Mouse (Mus musculus) heart, postnatal 10 days (tissue): Measurements from ENCODE around the gene Mark4. TPM values are rescaled to one million over a fixed set of nuclear protein-coding genes. Genes with fewer than 3 reads are reported as not detected.

Experiments
- DNase-seq, 2 experiments: peaks; one replicate each; pipeline ENCODE4 v3.0.0; 2021
- intact Hi-C: fragments of 180-260 bp; cut with DNase I; formaldehyde crosslinking; loops from one replicate; pipeline ENCODE4 v1.15.1; 2025
- total RNA-seq, 2 experiments: library from RNA; stranded (reverse); gene quantifications; 2 replicates each; pipeline ENCODE4 v1.2.3; 2021

Mark4 gene
- total RNA-seq, result 10 to 100 TPM; 26.6 to 26.8 TPM

DNA sequence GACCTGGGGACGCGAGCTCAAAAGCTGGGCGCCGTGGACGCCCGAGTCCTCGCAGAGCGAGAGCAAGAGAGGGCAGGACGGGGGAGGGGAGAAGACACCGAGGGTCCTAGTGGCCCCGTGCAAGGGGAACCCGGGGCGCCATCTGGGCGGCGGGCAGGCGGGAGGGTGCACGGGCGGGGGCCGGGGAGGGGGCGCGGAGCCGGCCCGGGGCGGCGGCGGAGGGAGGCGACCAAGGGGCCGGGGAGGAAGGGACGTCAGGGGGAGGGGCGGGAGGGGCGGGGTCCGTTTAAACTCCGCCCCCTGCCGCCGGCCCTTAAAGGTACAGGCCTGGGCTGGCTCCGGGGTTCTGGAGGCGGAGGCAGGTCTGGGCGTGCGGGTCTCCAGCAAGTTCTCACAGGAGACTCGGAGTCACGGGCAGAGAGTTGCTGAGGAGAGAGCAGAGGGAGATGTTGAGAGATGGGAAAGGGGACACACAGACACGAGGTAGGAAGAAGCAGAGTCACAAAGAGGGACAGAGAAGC lies at the start of gene Mark4:
Gene Mark4, minus strand, starts transcription at position 231 of the 521 bp plus-strand sequence.
- peak; percentile 81 to 83 for DNase-seq
- intact Hi-C loops, result loop anchor here (2.0 kb wide), 1 partner anchor 16 kb away; no protein-coding TSS in a partner anchor

DNA sequence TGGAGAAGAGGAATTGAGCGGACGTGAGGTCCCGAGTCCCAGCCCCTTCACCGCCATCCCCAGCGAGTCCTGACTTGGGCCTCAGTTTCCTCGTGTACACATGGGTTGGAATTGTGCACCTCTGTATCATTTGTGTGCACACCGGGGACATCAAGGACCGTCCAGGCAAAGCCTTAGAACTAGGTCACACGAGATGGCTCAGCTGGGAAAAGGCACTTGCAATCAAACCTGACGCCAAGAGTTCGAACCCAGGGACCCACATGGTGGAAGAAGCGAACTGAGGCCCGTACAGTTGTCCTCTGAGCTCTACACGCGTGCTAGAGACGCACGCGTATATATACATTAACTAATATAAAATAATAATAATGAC lies 49.0 kb upstream of the Mark4 start:
- intact Hi-C loops, result loop anchor here (5.0 kb wide), 1 partner anchor 110 kb away; no protein-coding TSS in a partner anchor
- peak in 1 of 2 experiments; percentile 28 for DNase-seq

GRCm38 (mm10) chr7:19506969-19507611 lies 48.5 kb upstream of the Mark4 start:
- intact Hi-C loops, result loop anchor here (5.0 kb wide), 1 partner anchor 110 kb away; no protein-coding TSS in a partner anchor
- peak; percentile 44 to 50 for DNase-seq

DNA sequence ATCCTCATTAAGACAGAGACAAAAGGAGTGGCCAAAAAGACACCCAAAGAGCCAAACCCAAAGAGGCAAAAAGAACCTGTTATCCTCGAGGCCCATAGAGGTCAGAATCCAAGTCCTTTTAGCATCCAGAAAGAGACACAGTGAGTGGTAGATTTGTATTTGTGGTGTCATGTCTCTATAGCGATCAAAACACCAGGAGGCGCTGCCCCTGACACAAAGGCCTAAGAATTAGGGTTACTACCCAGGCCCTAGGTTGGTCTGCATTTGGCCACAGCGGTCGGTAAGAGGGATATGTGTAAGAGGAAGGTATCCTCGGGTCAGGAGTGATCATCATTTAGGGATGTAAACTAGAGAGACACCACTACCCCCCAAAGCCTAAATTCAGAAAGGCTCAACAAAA lies 47.7 kb upstream of the Mark4 start:
- DNase-seq, result no peak
- intact Hi-C loops, result loop anchor here (5.0 kb wide), 1 partner anchor 111 kb away; no protein-coding TSS in a partner anchor

GRCm38 (mm10) chr7:19503481-19504068 lies 45.0 kb upstream of the Mark4 start:
- intact Hi-C loops, result loop anchor here (2.0 kb wide), 1 partner anchor 69 kb away; no protein-coding TSS in a partner anchor
- peak; percentile 55 to 82 for DNase-seq

DNA sequence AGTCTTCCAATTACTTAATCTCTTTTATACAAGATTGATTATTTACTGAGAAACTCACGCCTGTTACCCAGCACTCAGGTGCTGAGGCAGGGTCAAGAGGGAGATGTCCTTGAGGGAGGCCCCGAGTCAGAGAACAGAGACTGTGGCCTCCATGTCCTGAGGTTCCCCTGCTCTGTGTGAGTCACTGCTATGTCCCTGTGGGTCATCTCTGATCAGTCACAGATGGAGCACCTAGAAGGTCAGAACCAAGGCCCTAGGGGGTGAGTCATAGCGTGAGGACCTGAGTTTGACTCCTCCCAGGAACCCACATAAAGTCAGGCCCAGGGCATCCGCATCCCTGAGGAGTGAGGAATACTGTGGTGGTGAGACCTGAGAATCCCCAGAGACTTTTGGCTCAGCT lies 43.0 kb upstream of the Mark4 start:
- intact Hi-C loops, result loop anchor here (2.0 kb wide), 1 partner anchor 71 kb away; no protein-coding TSS in a partner anchor
- DNase-seq, result no peak

- no peak for DNase-seq
- intact Hi-C loops, result no loop called here
These were observed 42.1 kb upstream of the Mark4 start for GRCm38 (mm10) chr7:19500420-19501363.

DNA sequence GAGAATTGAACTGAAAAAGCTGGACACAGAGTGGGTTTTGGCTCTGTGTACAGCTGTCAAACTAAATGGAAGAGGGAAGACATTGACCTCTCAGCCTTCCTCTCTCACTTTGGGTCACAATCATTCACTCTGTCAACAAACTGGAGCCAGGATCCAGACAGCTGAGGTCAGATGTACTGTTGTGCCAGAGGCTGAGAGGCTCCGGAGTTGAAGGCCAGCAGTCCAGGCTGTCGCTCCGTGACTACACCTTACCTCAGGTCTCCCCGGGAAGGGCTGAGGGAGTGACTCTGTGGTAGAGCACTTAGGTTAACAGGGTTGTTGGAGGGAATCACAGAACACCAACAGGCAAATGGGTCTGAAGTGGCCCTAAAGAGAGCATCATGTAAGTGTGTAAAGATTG lies 39.7 kb upstream of the Mark4 start:
- DNase-seq, result no peak
- intact Hi-C loops, result no loop called here

DNA sequence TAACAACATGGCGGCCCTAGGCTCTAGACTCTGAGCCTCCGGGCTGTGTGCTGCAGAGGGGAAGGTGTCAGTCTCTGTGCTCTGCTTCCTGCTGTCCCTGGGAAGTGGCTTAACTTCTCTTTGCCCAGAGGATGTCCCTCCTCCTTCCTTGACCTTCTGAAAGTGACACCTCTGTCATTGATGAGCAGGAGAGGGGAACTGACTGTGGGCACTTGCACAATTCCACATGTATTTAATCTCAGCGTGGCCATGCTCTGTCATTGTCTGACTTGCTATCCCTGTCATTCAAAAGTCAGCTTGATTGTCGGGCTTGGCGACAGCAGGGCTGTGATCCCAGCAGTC lies 37.6 kb upstream of the Mark4 start:
- no peak for DNase-seq
- intact Hi-C loops, result no loop called here

- DNase-seq, result peak; percentile 47 to 56
- intact Hi-C loops, result no loop called here
These were observed 37.0 kb upstream of the Mark4 start for GRCm38 (mm10) chr7:19495521-19496213.

GRCm38 (mm10) chr7:19494751-19495474 lies 36.3 kb upstream of the Mark4 start:
- intact Hi-C loops, result no loop called here
- no peak for DNase-seq

DNA sequence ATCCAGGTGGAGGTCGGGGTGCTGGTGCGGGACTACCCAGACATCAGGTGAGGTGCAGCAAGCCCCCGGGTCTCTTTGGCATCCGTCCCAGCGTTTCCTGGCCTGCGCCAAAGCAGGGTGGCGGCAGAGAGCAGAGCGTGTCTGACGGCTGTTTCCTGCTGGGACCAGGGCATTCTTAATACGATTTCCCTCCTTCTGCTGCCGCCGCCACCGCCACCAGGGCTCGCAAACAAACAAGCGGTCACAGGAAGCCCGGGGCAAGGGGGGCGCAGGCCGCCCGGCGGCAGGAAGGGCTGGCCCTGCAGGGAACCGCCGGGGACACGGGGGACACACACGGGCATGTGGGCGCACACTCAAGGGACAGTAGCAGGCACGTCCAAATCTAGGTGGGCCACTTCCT lies 33.1 kb upstream of the Mark4 start:
- intact Hi-C loops, result no loop called here

GRCm38 (mm10) chr7:19489525-19489924 lies 30.9 kb upstream of the Mark4 start:
- DNase-seq, result no peak
- intact Hi-C loops, result no loop called here

More for the DNA sequence above, 33.1 kb upstream of the Mark4 start:
- DNase-seq, result peak; percentile 44 to 58

DNA sequence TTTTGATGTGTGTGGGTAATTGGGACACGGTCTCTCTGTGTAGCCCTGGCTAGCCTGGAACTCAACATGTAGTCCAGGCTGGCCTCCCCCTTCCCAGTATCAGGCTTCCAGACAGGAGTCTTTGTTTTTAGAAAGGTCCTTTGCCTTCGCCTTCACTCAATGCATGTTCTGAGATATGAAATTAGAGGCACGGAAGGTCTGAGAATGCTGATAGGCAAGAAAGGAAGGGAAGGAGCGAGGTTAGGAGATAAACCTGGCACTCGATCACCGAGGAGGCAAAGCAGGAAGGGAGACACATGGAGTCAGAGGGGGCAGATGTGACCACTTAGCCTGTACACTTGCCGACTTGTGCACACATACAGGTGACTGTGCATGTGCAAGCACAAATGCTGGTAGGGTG lies 27.9 kb upstream of the Mark4 start:
- intact Hi-C loops, result no loop called here
- DNase-seq, result no peak

DNA sequence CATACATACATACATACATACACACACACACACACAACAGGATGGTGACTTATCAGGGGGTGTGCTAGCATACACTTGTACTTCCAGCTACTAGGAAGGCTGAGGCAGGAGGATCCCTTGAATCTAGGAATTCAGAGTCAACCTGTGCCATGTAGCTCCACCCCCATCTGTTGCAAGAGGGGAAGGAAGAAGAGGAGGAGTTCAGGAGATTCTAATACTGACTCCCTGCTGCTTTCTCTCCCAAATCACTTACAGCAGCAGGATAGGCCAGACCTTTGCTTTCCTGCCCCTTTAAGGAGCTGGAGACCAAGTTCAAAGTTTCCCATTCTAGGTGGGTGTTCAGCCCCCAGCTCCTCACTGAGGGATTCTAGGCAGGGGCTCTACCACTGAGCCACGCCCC lies 26.9 kb upstream of the Mark4 start:
- DNase-seq, result no peak
- intact Hi-C loops, result no loop called here

DNA sequence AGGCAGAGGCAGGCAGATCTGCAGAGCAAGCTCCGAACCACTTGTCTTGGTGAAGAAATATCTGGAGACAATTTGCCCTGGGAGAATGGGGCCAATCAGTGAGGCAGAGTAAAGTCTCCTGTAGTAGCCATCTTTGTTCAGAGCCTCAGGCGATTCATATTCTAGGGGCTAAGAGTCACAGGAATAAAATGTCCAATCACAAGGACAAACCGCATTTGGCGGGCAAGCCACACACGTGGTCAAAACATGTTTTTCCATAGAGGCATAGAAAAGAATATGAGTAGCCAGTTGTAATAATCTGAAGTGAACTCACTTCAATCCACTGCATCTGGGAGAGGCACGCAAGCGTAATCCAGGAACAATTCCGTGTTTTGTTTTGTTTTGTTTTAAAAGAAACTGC lies 24.7 kb upstream of the Mark4 start:
- intact Hi-C loops, result no loop called here
- no peak for DNase-seq

GRCm38 (mm10) chr7:19477624-19478384 lies 19.2 kb upstream of the Mark4 start:
- no peak for DNase-seq
- intact Hi-C loops, result no loop called here

DNA sequence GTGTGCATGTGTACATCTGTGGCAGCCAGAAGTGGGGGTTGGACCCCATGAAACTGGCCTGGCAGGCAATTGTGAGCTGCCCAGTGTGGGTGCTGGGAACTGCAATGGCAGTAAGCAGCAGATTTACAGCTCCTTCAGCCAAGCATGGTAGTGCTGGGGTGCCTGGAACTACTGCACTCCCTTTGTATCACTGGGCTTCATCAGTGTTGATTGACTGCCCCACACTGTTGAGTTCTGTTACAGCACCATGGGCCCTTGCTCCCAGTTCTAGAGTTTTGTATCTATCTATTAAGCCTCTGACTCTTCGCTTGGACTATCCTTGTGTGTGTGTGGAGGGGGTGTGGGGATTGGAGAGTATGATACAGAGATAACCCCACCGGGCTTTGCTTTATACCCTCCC lies 18.5 kb upstream of the Mark4 start:
- no peak for DNase-seq
- intact Hi-C loops, result no loop called here

DNA sequence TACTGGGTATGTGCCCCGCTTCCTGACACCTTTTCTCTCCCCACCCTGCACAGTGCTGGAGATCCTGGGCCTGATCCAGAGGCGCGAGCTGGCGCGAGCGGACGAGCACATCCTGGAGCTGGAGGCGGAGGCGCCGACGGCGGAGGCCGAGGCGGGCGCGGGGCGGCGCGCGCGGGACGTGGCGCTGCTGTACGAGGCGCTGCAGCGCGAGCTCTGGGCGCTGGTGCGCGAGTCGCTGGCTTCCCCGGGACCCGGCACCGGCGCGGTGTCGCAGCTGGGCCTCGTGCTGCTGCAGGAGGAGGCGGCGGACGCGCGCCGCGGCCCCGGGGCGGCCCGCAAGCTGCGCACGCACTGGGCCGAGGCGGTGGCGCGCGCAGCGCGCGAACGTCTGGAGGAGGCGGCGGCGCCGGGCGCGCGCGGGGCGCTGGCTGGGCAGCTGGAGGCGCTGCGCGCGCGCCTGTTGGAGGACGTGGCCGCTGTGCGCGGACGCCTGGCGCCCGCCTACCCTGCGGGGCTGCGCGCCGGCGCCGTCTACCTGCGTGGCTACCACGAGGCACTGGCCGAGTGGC lies 15.3 kb upstream of the Mark4 start:
- peak; percentile 84 to 87 for DNase-seq
- intact Hi-C loops, result loop anchor here (2.0 kb wide), 1 partner anchor 15 kb away; the partner anchor contains the start of gene Mark4
